Mouse (Mus musculus) limb, embryonic 13.5 days (tissue): ENCODE results near the gene Mtcl1. TPM values are rescaled to one million over a fixed set of nuclear protein-coding genes. Genes with fewer than 3 reads are reported as not detected.
A peak's percentile ranks its signal among the peaks of the same experiment; 100 is the strongest.

Experiments
- ATAC-seq: fragments of 200-750 bp; cut with Nextera tagmentation; 2 replicates; pipeline ENCODE4 v1.8.0; 2017; ENCODE audit warnings: low read depth, moderate number of reproducible peaks, moderate TSS enrichment; ENCODE audit not compliant: low FRiP score
- H3K27ac ChIP-seq: fragments of 300-500 bp; sonication (generic); 2 replicates; pipeline ENCODE4 v1.5.1; 2015; ENCODE audit warnings: inconsistent platforms, mild to moderate bottlenecking, moderate library complexity
- H3K27me3 ChIP-seq: fragments of 300-500 bp; sonication (generic); 2 replicates; pipeline ENCODE4 v1.6.1; 2015; ENCODE audit warnings: mild to moderate bottlenecking, inconsistent platforms
- H3K36me3 ChIP-seq: fragments of 300-500 bp; sonication (generic); 2 replicates; pipeline ENCODE4 v1.6.1; 2015; ENCODE audit warnings: inconsistent platforms, mild to moderate bottlenecking, moderate library complexity
- H3K4me1 ChIP-seq: fragments of 300-500 bp; sonication (generic); 2 replicates; pipeline ENCODE4 v1.6.1; 2015; ENCODE audit warnings: inconsistent platforms
- H3K4me2 ChIP-seq: fragments of 300-500 bp; sonication (generic); replicated peaks from 2 replicates; pipeline ENCODE4 v1.6.1; 2015; ENCODE audit warnings: inconsistent platforms, mild to moderate bottlenecking, moderate library complexity
- H3K4me3 ChIP-seq: fragments of 300-500 bp; sonication (generic); 2 replicates; pipeline ENCODE4 v1.5.1; 2015; ENCODE audit warnings: moderate library complexity, mild to moderate bottlenecking, inconsistent platforms
- H3K9ac ChIP-seq: fragments of 300-500 bp; sonication (generic); 2 replicates; pipeline ENCODE4 v1.6.1; 2015; ENCODE audit warnings: mild to moderate bottlenecking, inconsistent platforms
- H3K9me3 ChIP-seq: fragments of 300-500 bp; sonication (generic); 2 replicates; pipeline ENCODE4 v1.6.1; 2016; ENCODE audit warnings: inconsistent platforms
- WGBS: fragments of 180-500 bp; shearing (Covaris S2); methylation state at CpG from one replicate; pipeline ENCODE4 v1.1.7; 2015; 5-methylcytosine and 5-hydroxymethylcytosine counted together
- polyA plus RNA-seq: library from polyadenylated mRNA; unstranded; fragments of >200 nt; fragmentation: Nextera tagmentation; extraction: Ambion mirVana; gene quantifications from 2 replicates; pipeline ENCODE4 v1.2.1, GENCODE M21; 2015

Mtcl1 gene
- polyA plus RNA-seq, 1 experiment from 2014 or later: 4.5 TPM

DNA sequence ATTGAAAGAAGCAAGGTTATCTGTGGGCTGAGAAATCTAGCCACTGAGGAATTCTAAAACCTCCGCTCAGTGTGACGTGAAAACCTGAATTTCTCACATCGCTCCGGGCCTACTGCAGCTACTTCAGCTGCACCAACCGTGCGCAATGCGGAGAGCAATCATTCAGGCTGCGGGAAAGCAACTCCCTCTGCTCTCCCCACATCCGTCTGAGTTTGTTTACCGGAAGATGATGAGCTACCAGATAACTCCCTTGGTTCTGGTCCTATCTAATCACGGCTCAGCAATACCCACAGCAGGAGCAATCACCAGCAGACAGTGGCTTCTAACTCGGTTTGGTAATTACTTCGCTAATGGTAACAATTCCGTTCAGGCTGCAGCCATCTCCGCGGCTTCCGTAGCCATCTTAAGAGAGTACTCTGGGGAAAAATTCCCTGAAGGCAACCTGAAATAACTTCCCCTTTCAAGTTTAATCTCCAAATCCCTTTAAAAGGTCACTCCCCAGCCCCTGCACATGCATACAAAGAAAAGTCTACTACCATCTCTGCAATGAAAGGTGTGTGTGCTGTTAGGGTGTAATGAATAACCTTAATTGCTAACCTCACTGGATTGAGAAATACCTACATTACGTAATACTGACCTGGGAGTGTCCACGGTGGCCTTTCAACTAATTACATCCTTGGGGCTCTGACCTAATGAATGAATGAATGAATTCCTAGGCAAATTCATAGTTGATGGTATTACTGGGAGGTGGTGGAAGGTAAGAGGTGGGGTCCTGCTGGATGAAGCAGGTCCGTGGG lies 96.5 kb downstream of the Mtcl1 start:
- Histone ChIP-seq H3K27ac (no peak overlapping the region), H3K36me3 (peaks cover 12% of the 10 kb centered on the region), H3K9me3 (no peaks in the 10 kb centered on the region), H3K27me3 (no peaks in the 10 kb centered on the region), H3K4me1 (peaks cover 42% of the 10 kb centered on the region), H3K9ac (no peak overlapping the region), H3K4me2 (no peak overlapping the region), H3K4me3 (no peak overlapping the region)
- 49% methylated on average over 20 of the region's 20 CpGs for WGBS
- ATAC-seq: no peak

DNA sequence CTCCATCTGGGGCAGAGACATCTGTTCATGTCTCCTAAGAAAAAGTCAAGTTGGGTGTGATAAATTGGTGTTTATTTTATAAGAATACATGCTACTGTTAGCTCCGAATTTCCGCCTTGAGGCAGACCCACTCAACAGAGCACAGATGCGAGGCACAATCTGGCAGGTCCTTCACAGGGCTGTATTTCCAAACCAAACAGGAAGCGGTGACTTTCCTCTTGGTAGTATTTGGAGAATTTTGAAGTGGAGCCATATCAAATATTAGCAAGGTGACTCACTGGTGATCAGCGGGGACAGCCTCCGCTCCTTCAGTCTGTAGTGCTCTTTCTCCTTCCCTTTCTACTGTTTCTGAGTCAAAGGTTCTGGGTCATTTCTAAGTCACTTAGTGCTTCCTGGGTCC lies 97.3 kb downstream of the Mtcl1 start:
- no peak overlapping the region for H3K9ac ChIP-seq
- H3K4me1 ChIP-seq: peaks cover 36% of the 10 kb centered on the region
- peaks cover 8% of the 10 kb centered on the region for H3K36me3 ChIP-seq
- no peaks in the 10 kb centered on the region for H3K27me3 ChIP-seq
- H3K4me3 ChIP-seq: no peak overlapping the region
- H3K4me2 ChIP-seq: no peak overlapping the region
- H3K27ac ChIP-seq: no peak overlapping the region
- WGBS: 76% methylated on average over 6 of the region's 6 CpGs
- no peaks in the 10 kb centered on the region for H3K9me3 ChIP-seq
- no peak for ATAC-seq

DNA sequence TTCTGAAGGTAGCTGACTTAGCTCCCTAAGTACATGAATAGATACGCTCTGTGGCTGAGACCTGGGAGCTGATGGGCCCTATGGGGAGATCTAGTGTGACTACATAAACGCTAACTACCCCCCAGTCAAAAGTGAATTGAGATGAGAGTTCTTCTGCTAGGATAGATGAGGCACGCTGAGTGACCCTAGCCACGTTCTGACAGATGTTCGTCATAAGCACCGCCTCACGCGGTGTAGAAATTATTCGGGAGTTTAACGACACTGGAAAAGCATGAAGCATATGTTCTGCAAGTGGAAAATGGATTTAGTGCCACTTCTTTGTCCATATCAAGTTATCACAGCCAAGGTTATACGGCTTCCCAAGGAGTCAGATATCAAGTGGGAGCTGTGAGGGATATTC lies 98.9 kb downstream of the Mtcl1 start:
- Histone ChIP-seq H3K9me3 (no peaks in the 10 kb centered on the region), H3K4me2 (peak overlapping the region; percentile 42), H3K4me1 (peaks cover 35% of the 10 kb centered on the region), H3K36me3 (peaks cover 8% of the 10 kb centered on the region), H3K27me3 (no peaks in the 10 kb centered on the region), H3K27ac (no peak overlapping the region), H3K4me3 (no peak overlapping the region), H3K9ac (no peak overlapping the region)
- 58% methylated on average over 11 of the region's 11 CpGs for WGBS
- ATAC-seq: peak; percentile 54

DNA sequence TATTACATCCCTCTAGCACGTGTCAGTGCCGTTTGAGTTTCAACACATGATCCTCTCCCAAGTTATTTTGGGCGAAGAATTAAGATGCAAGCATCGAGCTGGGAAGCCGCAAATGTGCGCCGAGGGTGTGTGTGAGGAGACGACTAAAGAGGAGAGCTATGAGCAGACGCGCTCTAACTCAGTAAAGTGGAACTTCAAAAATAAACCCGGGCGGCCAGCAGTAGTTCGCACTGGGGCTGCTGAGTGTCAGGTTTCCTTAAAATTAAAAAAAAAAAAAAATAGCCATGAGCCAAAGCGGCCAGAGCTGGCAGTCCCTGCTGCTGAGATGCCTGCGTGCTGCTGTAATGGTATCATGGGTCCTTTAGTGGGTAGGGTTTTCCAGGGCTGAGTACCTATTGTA lies 99.4 kb downstream of the Mtcl1 start:
- H3K27me3 ChIP-seq: no peaks in the 10 kb centered on the region
- H3K4me1 ChIP-seq: peaks cover 35% of the 10 kb centered on the region
- H3K4me2 ChIP-seq: peak overlapping the region; percentile 42
- 29% methylated on average over 15 of the region's 15 CpGs for WGBS
- peak; percentile 85 for ATAC-seq
- H3K9me3 ChIP-seq: no peaks in the 10 kb centered on the region
- H3K9ac ChIP-seq: no peak overlapping the region
- H3K27ac ChIP-seq: no peak overlapping the region
- peaks cover 3% of the 10 kb centered on the region; the same call in 1 of the 2 replicates for H3K36me3 ChIP-seq
- H3K4me3 ChIP-seq: no peak overlapping the region

- no peak for ATAC-seq
- Histone ChIP-seq H3K9me3 (no peaks in the 10 kb centered on the region), H3K36me3 (peaks cover 25% of the 10 kb centered on the region), H3K27ac (no peak overlapping the region), H3K27me3 (no peaks in the 10 kb centered on the region), H3K4me3 (no peak overlapping the region), H3K4me1 (peaks cover 18% of the 10 kb centered on the region), H3K4me2 (no peak overlapping the region), H3K9ac (no peak overlapping the region)
- 74% methylated on average over 11 of the region's 11 CpGs for WGBS
Measured at GRCm38 (mm10) chr17:66346378-66346777, 103.2 kb downstream of the Mtcl1 start.

- no peak overlapping the region for H3K27ac ChIP-seq
- WGBS: 77% methylated on average over 15 of the region's 15 CpGs
- H3K4me1 ChIP-seq: peaks cover 11% of the 10 kb centered on the region
- H3K27me3 ChIP-seq: no peaks in the 10 kb centered on the region
- peaks cover 26% of the 10 kb centered on the region for H3K36me3 ChIP-seq
- H3K4me3 ChIP-seq: no peak overlapping the region
- no peak overlapping the region for H3K4me2 ChIP-seq
- no peak overlapping the region for H3K9ac ChIP-seq
- no peaks in the 10 kb centered on the region for H3K9me3 ChIP-seq
- ATAC-seq: no peak
Measured at GRCm38 (mm10) chr17:66345680-66346079, 103.9 kb downstream of the Mtcl1 start.

DNA sequence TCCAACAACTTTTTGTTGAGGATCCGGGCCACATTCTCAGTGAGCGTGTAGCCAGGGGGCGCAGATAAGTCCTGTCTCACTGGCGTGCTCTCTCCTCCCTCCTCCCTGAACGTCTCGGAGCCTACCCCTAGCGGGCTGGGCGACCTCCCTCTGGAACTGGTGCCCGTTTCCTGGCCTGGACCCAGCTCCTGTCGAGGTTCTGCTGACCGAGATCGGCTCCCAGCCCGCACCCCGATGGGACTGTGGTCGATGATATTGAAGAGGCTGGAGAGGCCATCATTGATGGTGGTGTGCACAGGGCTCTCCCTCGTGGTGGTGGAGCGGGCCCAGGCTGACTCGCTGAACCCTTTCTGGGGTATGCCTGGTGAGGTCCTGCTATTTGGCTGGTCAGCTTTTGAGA lies 106.6 kb downstream of the Mtcl1 start:
- Histone ChIP-seq H3K4me2 (no peak overlapping the region), H3K27me3 (no peaks in the 10 kb centered on the region), H3K9me3 (no peaks in the 10 kb centered on the region), H3K4me3 (no peak overlapping the region), H3K36me3 (peaks cover 26% of the 10 kb centered on the region), H3K27ac (no peak overlapping the region), H3K9ac (no peak overlapping the region), H3K4me1 (no peaks in the 10 kb centered on the region)
- 94% methylated on average over 18 of the region's 18 CpGs for WGBS
- no peak for ATAC-seq

GRCm38 (mm10) chr17:66341670-66342069 lies 107.9 kb downstream of the Mtcl1 start:
- no peak overlapping the region for H3K4me2 ChIP-seq
- WGBS: 73% methylated on average over 6 of the region's 6 CpGs
- no peak overlapping the region for H3K27ac ChIP-seq
- H3K27me3 ChIP-seq: no peaks in the 10 kb centered on the region
- no peak overlapping the region for H3K9ac ChIP-seq
- no peaks in the 10 kb centered on the region for H3K4me1 ChIP-seq
- peaks cover 31% of the 10 kb centered on the region for H3K36me3 ChIP-seq
- no peak for ATAC-seq
- H3K9me3 ChIP-seq: no peaks in the 10 kb centered on the region
- H3K4me3 ChIP-seq: no peak overlapping the region

- Histone ChIP-seq H3K9me3 (no peaks in the 10 kb centered on the region), H3K27me3 (no peaks in the 10 kb centered on the region), H3K4me3 (no peak overlapping the region), H3K4me2 (no peak overlapping the region), H3K9ac (no peak overlapping the region), H3K4me1 (no peaks in the 10 kb centered on the region), H3K36me3 (peaks cover 31% of the 10 kb centered on the region), H3K27ac (no peak overlapping the region)
- ATAC-seq: no peak
- 86% methylated on average over 12 of the region's 12 CpGs for WGBS
Measured at GRCm38 (mm10) chr17:66340798-66341197, 108.8 kb downstream of the Mtcl1 start.

DNA sequence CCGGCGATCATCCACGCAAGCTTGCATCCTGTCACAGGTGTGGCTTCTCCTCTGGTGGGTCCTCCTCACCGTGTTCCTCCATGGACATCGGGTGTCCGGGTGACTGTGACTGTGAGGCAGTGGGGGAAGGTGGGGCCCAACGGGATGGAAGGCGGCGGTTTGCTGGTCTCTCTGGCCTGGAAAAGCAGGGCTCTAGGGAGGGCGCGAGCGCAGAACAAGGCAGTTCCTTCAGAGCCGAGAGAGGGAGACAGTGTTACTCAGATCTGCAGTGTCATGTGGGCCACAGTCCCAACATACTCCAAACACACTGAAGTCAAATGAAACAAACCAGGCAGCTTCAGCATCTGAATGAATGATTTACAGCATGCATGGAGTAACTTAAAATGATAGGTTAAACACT lies 111.6 kb downstream of the Mtcl1 start:
- Histone ChIP-seq H3K4me3 (no peak overlapping the region), H3K27me3 (no peaks in the 10 kb centered on the region), H3K9ac (no peak overlapping the region), H3K27ac (no peak overlapping the region), H3K9me3 (no peaks in the 10 kb centered on the region), H3K4me1 (no peaks in the 10 kb centered on the region), H3K36me3 (peaks cover 14% of the 10 kb centered on the region), H3K4me2 (no peak overlapping the region)
- WGBS: 89% methylated on average over 13 of the region's 13 CpGs
- ATAC-seq: no peak

GRCm38 (mm10) chr17:66335568-66335967 lies 114.0 kb downstream of the Mtcl1 start:
- peaks cover 5% of the 10 kb centered on the region; the same call in 1 of the 2 replicates for H3K36me3 ChIP-seq
- no peak overlapping the region for H3K4me2 ChIP-seq
- H3K4me1 ChIP-seq: no peaks in the 10 kb centered on the region
- H3K4me3 ChIP-seq: no peak overlapping the region
- H3K27me3 ChIP-seq: no peaks in the 10 kb centered on the region
- no peaks in the 10 kb centered on the region for H3K9me3 ChIP-seq
- no peak overlapping the region for H3K27ac ChIP-seq
- 90% methylated on average over 10 of the region's 10 CpGs for WGBS
- H3K9ac ChIP-seq: no peak overlapping the region
- no peak for ATAC-seq

DNA sequence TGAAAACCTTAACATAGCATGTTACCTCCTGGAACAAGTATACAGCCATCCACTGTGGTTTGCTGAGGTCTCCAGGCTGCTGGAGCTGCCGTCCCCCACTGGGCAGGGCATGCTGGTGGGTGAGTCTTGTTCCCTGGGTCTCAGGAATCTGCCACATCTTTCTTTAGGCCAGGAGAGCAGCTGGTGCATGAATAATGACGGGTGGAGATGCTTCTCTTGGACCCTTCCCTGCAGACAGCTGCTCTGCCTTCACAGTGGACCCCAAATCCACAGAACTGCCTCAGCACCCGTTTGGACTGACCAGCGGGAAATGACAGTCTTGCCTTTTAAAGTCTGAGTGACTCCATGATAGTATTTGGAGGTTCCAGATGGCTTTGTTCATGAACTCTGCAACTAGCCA lies 114.7 kb downstream of the Mtcl1 start:
- Histone ChIP-seq H3K4me2 (no peak overlapping the region), H3K27me3 (no peaks in the 10 kb centered on the region), H3K9ac (no peak overlapping the region), H3K4me1 (no peaks in the 10 kb centered on the region), H3K36me3 (peaks cover 5% of the 10 kb centered on the region; the same call in 1 of the 2 replicates), H3K9me3 (no peaks in the 10 kb centered on the region), H3K27ac (no peak overlapping the region), H3K4me3 (no peak overlapping the region)
- no peak for ATAC-seq
- 63% methylated on average over 4 of the region's 4 CpGs for WGBS

- Histone ChIP-seq H3K9me3 (no peaks in the 10 kb centered on the region), H3K4me2 (no peak overlapping the region), H3K27me3 (no peaks in the 10 kb centered on the region), H3K4me1 (no peaks in the 10 kb centered on the region), H3K36me3 (no peaks in the 10 kb centered on the region), H3K9ac (no peak overlapping the region), H3K4me3 (no peak overlapping the region), H3K27ac (no peak overlapping the region)
- WGBS: 76% methylated on average over 6 of the region's 6 CpGs
- ATAC-seq: no peak
Measured at GRCm38 (mm10) chr17:66331207-66331606, 118.3 kb downstream of the Mtcl1 start.
